Mouse (Mus musculus) CH12.LX (cell line): Measurements from ENCODE around the gene Ankfn1. TPM values are rescaled to one million over a fixed set of nuclear protein-coding genes. Genes with fewer than 3 reads are reported as not detected.

Experiments used
- DNase-seq: peaks from one replicate; pipeline ENCODE4 v3.0.0-alpha.2; 2013; ENCODE audit errors: extremely low read depth
- H3K27ac ChIP-seq: 2 replicates; pipeline ENCODE4 v1.5.1; 2012; ENCODE audit warnings: low read depth, mild to moderate bottlenecking, control low read depth, moderate library complexity; ENCODE audit not compliant: insufficient read depth
- H3K27me3 ChIP-seq: replicated peaks from 2 replicates; pipeline ENCODE3; 2012; ENCODE audit warnings: inconsistent platforms
- H3K36me3 ChIP-seq, 2 experiments: replicated peaks in 1 of 2; 2 replicates each; pipeline versions ENCODE3 to v1.6.1; 2012; ENCODE audit warnings: inconsistent platforms in 1 of 2, low read length in 1 of 2, mild to moderate bottlenecking in 1 of 2, mixed read lengths in 1 of 2, moderate library complexity in 1 of 2; ENCODE audit not compliant: control insufficient read depth in 1 of 2, insufficient read depth in 1 of 2
- H3K4me1 ChIP-seq, 2 experiments: 2 replicates each; pipeline ENCODE4 v1.6.1; 2012; ENCODE audit warnings: inconsistent platforms in 1 of 2, moderate library complexity in 1 of 2; ENCODE audit not compliant: insufficient read depth in 2 of 2, control insufficient read depth in 1 of 2
- H3K4me2 ChIP-seq: 2 replicates; pipeline ENCODE4 v1.6.1; 2012; ENCODE audit warnings: low read depth, mild to moderate bottlenecking, control low read depth; ENCODE audit not compliant: poor library complexity, insufficient read depth, severe bottlenecking
- H3K4me3 ChIP-seq, 3 experiments: fragments of 150-350 bp in 1 of 3; sonication (generic) in 1 of 3; replicated peaks in 1 of 3; 2 replicates each; pipeline versions ENCODE3 to v1.5.1; 2011 to 2012; ENCODE audit warnings: low read depth in 2 of 3, low read length in 2 of 3, mild to moderate bottlenecking in 2 of 3, moderate library complexity in 2 of 3, control low read depth in 1 of 3, improper control_type of control experiment in 1 of 3, inconsistent platforms in 1 of 3, mixed read lengths in 1 of 3; ENCODE audit not compliant: poor library complexity in 1 of 3
- H3K79me2 ChIP-seq: replicated peaks from 2 replicates; pipeline ENCODE4 v1.6.1; 2012; ENCODE audit warnings: mild to moderate bottlenecking, moderate library complexity; ENCODE audit not compliant: control insufficient read depth, poor library complexity, insufficient read depth, severe bottlenecking; ENCODE audit errors: extremely low read depth
- H3K9ac ChIP-seq: 2 replicates; pipeline ENCODE4 v1.6.1; 2012; ENCODE audit warnings: low read depth, mild to moderate bottlenecking, control low read depth, moderate library complexity; ENCODE audit not compliant: insufficient read depth
- H3K9me3 ChIP-seq: replicated peaks from 2 replicates; pipeline ENCODE3; 2012; ENCODE audit warnings: low read length, inconsistent platforms, mixed read lengths
- BHLHE40 ChIP-seq: IDR thresholded peaks from 2 replicates; pipeline ENCODE4 v1.6.1; 2011; ENCODE audit warnings: mild to moderate bottlenecking, low read depth, low read length, improper control_type of control experiment
- CHD1 ChIP-seq: IDR thresholded peaks from 2 replicates; pipeline ENCODE4 v1.6.1; 2012; ENCODE audit warnings: low read depth, low read length, improper control_type of control experiment, inconsistent platforms
- CHD2 ChIP-seq: IDR thresholded peaks from 2 replicates; pipeline ENCODE4 v1.6.1; 2011; ENCODE audit warnings: low read length, improper control_type of control experiment
- CTCF ChIP-seq, 2 experiments: IDR thresholded peaks in 1 of 2; conservative IDR thresholded peaks in 1 of 2; 2 replicates each; pipeline ENCODE4 v1.5.1; 2011 to 2012; ENCODE audit warnings: low read depth in 2 of 2, low read length in 2 of 2, improper control_type of control experiment in 1 of 2, inconsistent platforms in 1 of 2, mild to moderate bottlenecking in 1 of 2, moderate library complexity in 1 of 2
- E2F4 ChIP-seq: IDR thresholded peaks from 2 replicates; pipeline ENCODE4 v1.6.1; 2011; ENCODE audit warnings: low read depth, low read length, improper control_type of control experiment; ENCODE audit not compliant: insufficient replicate concordance
- ETS1 ChIP-seq: conservative IDR thresholded peaks from 2 replicates; pipeline ENCODE4 v1.6.1; 2012; ENCODE audit warnings: low read depth, mild to moderate bottlenecking, inconsistent platforms, low read length, improper control_type of control experiment, moderate library complexity
- GABPA ChIP-seq: IDR thresholded peaks from 2 replicates; pipeline ENCODE4 v1.6.1; 2012; ENCODE audit warnings: low read depth, low read length, improper control_type of control experiment, inconsistent platforms; ENCODE audit not compliant: insufficient replicate concordance
- HCFC1 ChIP-seq: IDR thresholded peaks from 2 replicates; pipeline ENCODE4 v1.6.1; 2012; ENCODE audit warnings: low read depth, mild to moderate bottlenecking, inconsistent platforms, low read length, improper control_type of control experiment
- JUN ChIP-seq: IDR thresholded peaks from 2 replicates; pipeline ENCODE4 v1.6.1; 2011; ENCODE audit warnings: low read depth, mild to moderate bottlenecking, low read length, improper control_type of control experiment, moderate library complexity; ENCODE audit not compliant: insufficient read depth
- KAT2A ChIP-seq: IDR thresholded peaks from 2 replicates; pipeline ENCODE4 v1.6.1; 2012; ENCODE audit warnings: low read length, improper control_type of control experiment, inconsistent platforms; ENCODE audit not compliant: insufficient replicate concordance
- MAFK ChIP-seq: IDR thresholded peaks from 2 replicates; pipeline ENCODE4 v1.6.1; 2011; ENCODE audit warnings: low read length, improper control_type of control experiment; ENCODE audit not compliant: insufficient replicate concordance
- MAX ChIP-seq: IDR thresholded peaks from 2 replicates; pipeline ENCODE4 v1.6.1; 2011; ENCODE audit warnings: low read length, improper control_type of control experiment
- MEF2A ChIP-seq: IDR thresholded peaks from 2 replicates; pipeline ENCODE4 v1.6.1; 2014; ENCODE audit warnings: low read depth, mild to moderate bottlenecking, inconsistent platforms, low read length, improper control_type of control experiment, borderline replicate concordance
- MXI1 ChIP-seq: IDR thresholded peaks from 2 replicates; pipeline ENCODE4 v1.6.1; 2011; ENCODE audit warnings: mild to moderate bottlenecking, low read depth, low read length, improper control_type of control experiment
- MYC ChIP-seq: IDR thresholded peaks from 2 replicates; pipeline ENCODE4 v1.6.1; 2011; ENCODE audit warnings: low read depth, mild to moderate bottlenecking, improper control_type of control experiment, low read length
- NELFE ChIP-seq: IDR thresholded peaks from 2 replicates; pipeline ENCODE4 v1.6.1; 2011; ENCODE audit warnings: low read depth, low read length, improper control_type of control experiment
- NRF1 ChIP-seq: IDR thresholded peaks from 2 replicates; pipeline ENCODE4 v1.6.1; 2014; ENCODE audit warnings: low read depth, mild to moderate bottlenecking, inconsistent platforms, low read length, improper control_type of control experiment, moderate library complexity
- PAX5 ChIP-seq: IDR thresholded peaks from 2 replicates; pipeline ENCODE4 v1.6.1; 2012; ENCODE audit warnings: low read length, inconsistent platforms, mixed read lengths
- POLR2AphosphoS2 ChIP-seq: IDR thresholded peaks from 2 replicates; pipeline ENCODE4 v1.6.1; 2011; ENCODE audit warnings: low read depth, low read length, improper control_type of control experiment
- RAD21 ChIP-seq: IDR thresholded peaks from 2 replicates; pipeline ENCODE4 v1.6.1; 2011; ENCODE audit warnings: low read depth, mild to moderate bottlenecking, low read length, improper control_type of control experiment, moderate library complexity
- RCOR1 ChIP-seq: conservative IDR thresholded peaks from 2 replicates; pipeline ENCODE4 v1.6.1; 2012; ENCODE audit warnings: low read depth, mild to moderate bottlenecking, inconsistent platforms, low read length, improper control_type of control experiment
- SIN3A ChIP-seq: IDR thresholded peaks from 2 replicates; pipeline ENCODE4 v1.6.1; 2012; ENCODE audit warnings: low read length, improper control_type of control experiment, inconsistent platforms
- TBP ChIP-seq: conservative IDR thresholded peaks from 2 replicates; pipeline ENCODE4 v1.6.1; 2011; ENCODE audit warnings: low read depth, low read length, improper control_type of control experiment
- TCF12 ChIP-seq: IDR thresholded peaks from 2 replicates; pipeline ENCODE4 v1.6.1; 2014; ENCODE audit warnings: low read depth, mild to moderate bottlenecking, inconsistent platforms, low read length, improper control_type of control experiment
- USF1 ChIP-seq: IDR thresholded peaks from 2 replicates; pipeline ENCODE4 v1.6.1; 2014; ENCODE audit warnings: low read depth, mild to moderate bottlenecking, inconsistent platforms, low read length, improper control_type of control experiment
- USF2 ChIP-seq: conservative IDR thresholded peaks from 2 replicates; pipeline ENCODE4 v1.6.1; 2011; ENCODE audit warnings: low read depth, low read length, improper control_type of control experiment
- ZKSCAN1 ChIP-seq: IDR thresholded peaks from 2 replicates; pipeline ENCODE4 v1.6.1; 2012; ENCODE audit warnings: low read depth, inconsistent platforms, low read length, improper control_type of control experiment, borderline replicate concordance
- ZMIZ1 ChIP-seq: IDR thresholded peaks from 2 replicates; pipeline ENCODE4 v1.6.1; 2012; ENCODE audit warnings: low read depth, mild to moderate bottlenecking, inconsistent platforms, low read length, improper control_type of control experiment
- dilution Hi-C: fragments of 300-500 bp; cut with MboI; formaldehyde crosslinking; loops from 2 replicates; pipeline ENCODE4 v1.14.3; 2020; ENCODE audit warnings: low sequenced_read_pairs; ENCODE audit not compliant: extremely low pct_unique_long_range_greater_than_20kb, extremely low pct_ligation_motif_present
- in situ Hi-C: fragments of 300-500 bp; cut with MboI; formaldehyde crosslinking; loops from 3 replicates; pipeline ENCODE4 v1.14.3; 2019; ENCODE audit warnings: low sequenced_read_pairs, low pct_ligation_motif_present, low pct_unique_long_range_greater_than_20kb, mixed read lengths
- polyA plus RNA-seq: library from polyadenylated mRNA; unstranded; fragments of >175 nt; gene quantifications from 2 replicates; pipeline ENCODE4 v1.2.1, GENCODE M21; 2012; ENCODE audit warnings: low read depth; ENCODE audit not compliant: insufficient read length
- total RNA-seq, 2 experiments: library from RNA; depleted of rRNA; stranded (reverse); fragments of 300-350 nt in 1 of 2; fragments of >200 nt in 1 of 2; gene quantifications; 2 replicates each; pipeline ENCODE4 v1.2.3; 2012 to 2014

Gene Ankfn1
- total and polyA plus RNA-seq, 3 experiments, result not detected

GRCm38 (mm10) chr11:89356479-89356878 lies 421.0 kb downstream of the Ankfn1 start:
- Histone ChIP-seq H3K27me3 (peaks cover 5% of the 10 kb centered on the region), H3K4me2 (no peak overlapping the region), H3K9me3 (no peaks in the 10 kb centered on the region), H3K9ac (no peak overlapping the region), H3K79me2 (no peaks in the 10 kb centered on the region), H3K4me1 (no peaks in the 10 kb centered on the region), H3K27ac (no peak overlapping the region), H3K36me3 (no peaks in the 10 kb centered on the region), H3K4me3 (no peak overlapping the region)
- in situ Hi-C loops (no loop called here), dilution Hi-C loops (no loop called here)
- TF ChIP-seq BHLHE40 (no peak), CTCF (conservative IDR thresholded peaks at IDR 0.05 in 1 of 2, IDR thresholded peaks at IDR 0.05 in 1 of 2; ENCODE audit: low read depth in 2 of 2, low read length in 2 of 2) (no peak), HCFC1 (no peak), MYC (no peak), NELFE (no peak), KAT2A (no peak), ZMIZ1 (no peak), MXI1 (no peak), POLR2AphosphoS2 (no peak), SIN3A (no peak), CHD1 (no peak)
- DNase-seq, result no peak

GRCm38 (mm10) chr11:89356018-89356417 lies 421.4 kb downstream of the Ankfn1 start:
- no peak for DNase-seq
- TF ChIP-seq MAX, result no peak
- no peak for TF ChIP-seq USF1
- TF ChIP-seq GABPA, result no peak
- TF ChIP-seq TCF12, result no peak
- TF ChIP-seq MEF2A, result no peak
- TF ChIP-seq KAT2A, result no peak
- no peak for TF ChIP-seq ZKSCAN1
- no peak for TF ChIP-seq RAD21
- TF ChIP-seq E2F4, result no peak
- TF ChIP-seq TBP, result no peak
- TF ChIP-seq CHD2, result no peak
- no peak for TF ChIP-seq NRF1
- no peak for TF ChIP-seq BHLHE40
- no peak for TF ChIP-seq NELFE
- TF ChIP-seq USF2, result no peak
- no peak for TF ChIP-seq RCOR1
- no peak for TF ChIP-seq JUN
- no peak for TF ChIP-seq MAFK
- TF ChIP-seq PAX5, result no peak
- no peak for TF ChIP-seq ETS1
- TF ChIP-seq, all 38 proteins: peak for 0
- no peaks in the 10 kb centered on the region for H3K36me3 ChIP-seq
- in situ Hi-C loops (no loop called here), dilution Hi-C loops (no loop called here)
- no peaks in the 10 kb centered on the region for H3K4me1 ChIP-seq
- no peak overlapping the region for H3K9ac ChIP-seq
- H3K4me3 ChIP-seq, result no peak overlapping the region
- H3K4me2 ChIP-seq, result no peak overlapping the region
- H3K9me3 ChIP-seq, result no peaks in the 10 kb centered on the region
- no peak overlapping the region for H3K27ac ChIP-seq
- H3K27me3 ChIP-seq, result peaks cover 5% of the 10 kb centered on the region
- no peaks in the 10 kb centered on the region for H3K79me2 ChIP-seq
